ENCODE assay signal across 23 mouse cellular contexts in genomic region chr6:5825461-5825860, GRCm38 (mm10).
DNase-seq lines count a peak whose midpoint lies in the region; ATAC-seq and TF ChIP-seq lines count a peak whose summit lies in the region.
"Had no signal": no experiment of that assay in that cellular context is flagged by ENCODE, and none has a peak within 500 bp of the region (broad histone marks: within the 10 kb centered on the region; RNA-seq: fewer than 3 reads in every experiment).

No protein-coding gene starts in this region.

- H3K27me3 ChIP-seq in limb, embryonic 11.5 days (ENCODE audit: control insufficient read depth, insufficient read depth, low read length): no peaks in the 10 kb centered on the region
- no peaks in the 10 kb centered on the region for H3K27me3 ChIP-seq in limb, embryonic 15.5 days
- no peaks in the 10 kb centered on the region for H3K27me3 ChIP-seq in hindbrain, postnatal 0 days (ENCODE audit: insufficient read depth, low read length)
- H3K27me3 ChIP-seq: CH12.LX; embryonic facial prominence, embryonic 15.5 days; heart, embryonic 15.5 days had no signal

- H3K36me3 ChIP-seq in limb, embryonic 11.5 days (ENCODE audit: control insufficient read depth, insufficient read depth, low read length): no peaks in the 10 kb centered on the region
- H3K36me3 ChIP-seq in limb, embryonic 15.5 days: no peaks in the 10 kb centered on the region
- H3K36me3 ChIP-seq in hindbrain, postnatal 0 days (ENCODE audit: insufficient read depth, low read length): no peaks in the 10 kb centered on the region
- H3K36me3 ChIP-seq: embryonic facial prominence, embryonic 15.5 days; forebrain, embryonic 10.5 days; heart, embryonic 15.5 days; hindbrain, embryonic 15.5 days had no signal

- ATAC-seq in limb, embryonic 11.5 days (ENCODE audit: insufficient number of reproducible peaks, low FRiP score, low TSS enrichment, low read depth): no peak
- peak; percentile 64; the same call in 1 of the 2 replicates for ATAC-seq in limb, embryonic 15.5 days (ENCODE audit: insufficient number of reproducible peaks, low FRiP score, low TSS enrichment, low read depth)
- ATAC-seq in hindbrain, postnatal 0 days: no peak
- ATAC-seq: activated CD4-positive, CD25-positive, alpha-beta regulatory T cell, adult 4 months; forebrain, embryonic 14.5 days; inflammation-experienced regulatory T-cells, adult 6 months; intestine, postnatal 0 days; Patski had no signal

- 0 out of 2 replicates have a peak overlapping the region, but pooled peaks have one; percentile 62 for H3K27ac ChIP-seq in limb, embryonic 11.5 days (replicated peaks; ENCODE audit: low read depth, low read length)
- H3K27ac ChIP-seq in limb, embryonic 15.5 days: peak overlapping the region; percentile 71; the same call in 1 of the 2 replicates
- H3K27ac ChIP-seq in hindbrain, postnatal 0 days: no peak overlapping the region
- H3K27ac ChIP-seq: embryonic facial prominence, embryonic 15.5 days; forebrain, embryonic 10.5 days; heart, embryonic 15.5 days; hindbrain, embryonic 15.5 days had no signal

- H3K4me3 ChIP-seq in limb, embryonic 11.5 days (ENCODE audit: low read depth, low read length): no peak overlapping the region
- H3K4me3 ChIP-seq in limb, embryonic 15.5 days: no peak overlapping the region
- H3K4me3 ChIP-seq in hindbrain, postnatal 0 days (ENCODE audit: low read length): no peak overlapping the region
- H3K4me3 ChIP-seq: embryonic facial prominence, embryonic 15.5 days; erythroblast, embryonic 14.5 days; forebrain, embryonic 10.5 days; heart, embryonic 15.5 days; hindbrain, embryonic 15.5 days had no signal

- TF ChIP-seq CTCF in hindbrain, postnatal 0 days (IDR thresholded peaks at IDR 0.05; ENCODE audit: low read depth): no peak

- no peak overlapping the region for H3K9ac ChIP-seq in limb, embryonic 11.5 days (ENCODE audit: low read length)
- H3K9ac ChIP-seq in limb, embryonic 15.5 days: no peak overlapping the region
- no peak overlapping the region for H3K9ac ChIP-seq in hindbrain, postnatal 0 days (replicated peaks; ENCODE audit: low read length)
- H3K9ac ChIP-seq: embryonic facial prominence, embryonic 15.5 days; heart, embryonic 15.5 days; hindbrain, embryonic 15.5 days had no signal

- H3K4me2 ChIP-seq in limb, embryonic 11.5 days (ENCODE audit: low read depth, severe bottlenecking): no peak overlapping the region
- no peak overlapping the region for H3K4me2 ChIP-seq in limb, embryonic 15.5 days
- H3K4me2 ChIP-seq in hindbrain, postnatal 0 days (ENCODE audit: low read depth, low read length): no peak overlapping the region
- H3K4me2 ChIP-seq: embryonic facial prominence, embryonic 15.5 days; heart, embryonic 11.5 days; heart, embryonic 15.5 days; hindbrain, embryonic 15.5 days had no signal

- no peaks in the 10 kb centered on the region for H3K9me3 ChIP-seq in limb, embryonic 11.5 days (ENCODE audit: control insufficient read depth, low read length)
- H3K9me3 ChIP-seq in limb, embryonic 15.5 days: no peaks in the 10 kb centered on the region
- H3K9me3 ChIP-seq in hindbrain, postnatal 0 days (ENCODE audit: low read length): no peaks in the 10 kb centered on the region
- H3K9me3 ChIP-seq: embryonic facial prominence, embryonic 15.5 days; forebrain, embryonic 10.5 days; heart, embryonic 15.5 days; hindbrain, embryonic 15.5 days had no signal

- WGBS in large intestine, adult 2 months: 21% methylated on average over 3 of the region's 3 CpGs
- WGBS in limb, embryonic 11.5 days: 54% methylated on average over 3 of the region's 3 CpGs
- WGBS in limb, embryonic 15.5 days: 23% methylated on average over 3 of the region's 3 CpGs
- WGBS in hindbrain, postnatal 0 days: 87% methylated on average over 3 of the region's 3 CpGs

- peaks cover 29% of the 10 kb centered on the region for H3K4me1 ChIP-seq in limb, embryonic 11.5 days (ENCODE audit: control insufficient read depth, insufficient read depth, low read length)
- peaks cover 24% of the 10 kb centered on the region for H3K4me1 ChIP-seq in limb, embryonic 15.5 days
- no peaks in the 10 kb centered on the region for H3K4me1 ChIP-seq in hindbrain, postnatal 0 days (ENCODE audit: insufficient read depth, low read length)
- H3K4me1 ChIP-seq: embryonic facial prominence, embryonic 15.5 days; hindbrain, embryonic 15.5 days had no signal

- DNase-seq in adrenal gland, postnatal 14 days: peak; percentile 12
- DNase-seq in adrenal gland, postnatal 25 days: no peak
- peak; percentile 83 for DNase-seq in large intestine, adult 2 months (ENCODE audit: low read depth, low spot score)
- peak; percentile 38 for DNase-seq in limb, embryonic 11.5 days (ENCODE audit: low spot score)
- no peak for DNase-seq in lung, postnatal 36 days
- no peak for DNase-seq in hindbrain, postnatal 0 days (ENCODE audit: low spot score)
- DNase-seq: cerebellum, adult 11-12 months; cerebellum, postnatal 10 days; gastrocnemius, postnatal 36 days; heart, adult 18-20 months had no signal

Comparison
In these comparisons a context has a peak if more than half of its experiments do, and no peak if none do; other contexts are left out.
1. DNase-seq: peak in adrenal gland, postnatal 14 days (single experiment), large intestine, adult 2 months (single experiment) and limb, embryonic 11.5 days (single experiment); none in adrenal gland, postnatal 25 days (single experiment), lung, postnatal 36 days (single experiment) and hindbrain, postnatal 0 days (single experiment).